Mouse (Mus musculus): ENCODE results near the gene Rnf212.

Rnf212 gene

DNA sequence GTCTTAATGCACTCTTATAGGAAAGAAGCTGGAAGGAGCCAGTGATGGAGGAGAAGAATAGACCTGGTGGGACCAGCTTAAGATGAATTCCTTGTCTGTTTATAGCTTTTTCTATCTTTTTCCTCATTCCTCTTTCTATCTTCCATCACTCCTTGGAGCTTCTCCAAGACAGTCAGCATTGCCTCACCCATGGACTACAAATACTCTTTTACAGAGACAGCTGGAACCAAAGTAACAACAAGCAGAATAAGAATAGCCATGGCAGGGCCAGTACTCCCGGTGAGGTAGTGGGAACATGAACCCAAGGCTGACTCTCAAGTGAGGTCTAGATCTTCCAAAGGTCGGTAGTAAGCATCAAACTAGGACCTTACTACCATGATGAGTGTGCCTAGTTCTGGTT is 61.7 kb downstream of the Rnf212 start:
- DNase-seq (ENCODE audit: low spot score in 2 of 2) = no peak

DNA sequence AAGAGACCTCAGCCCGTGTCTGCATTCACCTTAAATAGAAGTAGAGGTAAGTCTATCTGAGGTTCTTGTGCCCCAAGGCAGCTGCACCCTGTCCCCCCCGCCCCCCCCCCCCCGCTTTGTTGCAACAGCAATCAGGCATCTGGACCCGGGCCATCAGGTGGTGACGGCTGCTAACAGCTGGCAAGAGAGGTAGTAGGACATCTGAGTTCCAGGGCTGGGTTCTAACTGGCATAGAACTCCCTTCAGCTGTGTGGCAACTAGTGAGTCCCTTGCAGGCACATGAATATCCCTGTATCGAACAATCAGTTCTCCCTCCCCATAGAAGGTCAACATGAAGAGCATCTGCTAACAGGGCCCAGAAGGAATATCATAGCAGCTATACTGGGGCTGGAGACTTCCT is 62.8 kb downstream of the Rnf212 start:
- no peak for DNase-seq (ENCODE audit: low spot score in 2 of 2)

DNA sequence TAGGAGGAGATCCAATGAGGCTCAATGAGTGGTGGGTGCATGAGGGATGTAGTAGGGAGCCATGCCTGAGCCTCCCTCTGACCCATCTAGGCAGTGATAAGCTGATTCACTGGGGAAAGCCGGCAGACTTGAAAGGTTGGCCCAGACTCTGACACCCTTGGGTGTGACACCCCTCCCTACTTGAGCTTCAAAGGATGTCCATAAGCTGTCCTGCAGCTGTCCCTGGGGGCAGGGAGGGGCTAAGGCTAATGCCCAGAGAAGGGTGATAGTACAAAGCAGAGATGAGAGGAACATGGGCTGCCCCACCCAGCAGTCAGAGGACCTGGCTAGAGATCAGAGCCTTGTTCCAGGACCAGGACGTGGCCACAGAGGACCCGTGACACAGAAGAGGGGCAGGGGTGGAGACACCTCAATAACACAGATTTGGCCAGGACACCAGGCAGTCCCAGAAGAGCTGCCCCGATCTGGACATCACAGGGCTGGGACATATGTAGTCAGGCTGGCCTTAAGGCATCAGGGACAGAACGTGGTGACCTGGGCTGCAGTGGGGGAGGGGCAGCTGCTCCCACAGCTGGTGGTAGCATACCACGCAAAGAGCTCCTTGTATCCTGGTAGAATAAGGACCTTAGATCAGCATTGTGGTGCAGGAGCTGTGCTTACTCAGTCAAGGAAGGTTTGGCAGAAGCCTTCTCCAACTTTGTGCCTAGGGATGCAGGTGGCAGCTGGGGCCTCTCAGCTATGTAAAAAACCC is 65.6 kb downstream of the Rnf212 start:
- DNase-seq (ENCODE audit: low spot score in 2 of 2) = no peak

DNA sequence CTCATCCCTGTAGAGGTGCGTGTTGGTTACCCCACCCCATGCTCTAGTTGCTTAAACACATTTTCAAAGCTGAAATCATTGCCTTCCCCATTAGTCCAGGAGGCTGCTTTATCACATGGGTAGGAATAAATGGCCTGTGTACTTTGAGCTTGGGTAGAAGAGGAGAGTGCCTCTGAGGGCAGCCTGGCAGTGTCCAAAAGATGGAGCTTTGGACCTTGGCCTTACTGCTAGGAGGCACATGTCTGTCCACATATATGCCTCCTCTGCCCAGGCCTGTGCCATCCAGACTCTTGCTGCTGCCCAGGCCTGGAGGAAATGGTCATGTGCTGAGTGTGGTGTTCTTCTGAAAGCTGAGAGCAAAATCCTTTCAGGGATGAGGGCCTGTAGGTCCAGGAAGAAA is 66.4 kb downstream of the Rnf212 start:
- DNase-seq (ENCODE audit: low spot score in 2 of 2) = no peak

DNA sequence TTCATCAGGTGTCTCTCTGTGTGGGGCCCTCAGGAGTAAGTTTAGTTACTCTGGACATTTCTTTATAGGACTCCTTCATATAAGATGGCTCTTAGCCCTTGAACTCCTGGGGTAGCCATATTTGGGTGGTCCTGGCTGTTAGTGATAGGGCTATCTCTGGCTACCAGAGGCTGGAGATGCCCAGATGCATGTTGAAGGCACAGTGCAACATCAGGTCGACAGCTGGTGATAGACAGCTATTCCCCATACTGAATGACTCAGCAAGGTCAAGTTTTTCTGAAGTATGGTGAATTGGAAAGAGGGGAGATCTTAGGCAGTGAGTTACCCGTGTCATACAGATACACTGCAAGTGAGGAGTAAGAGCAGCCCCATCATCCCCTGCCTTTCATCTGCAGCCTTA is 67.0 kb downstream of the Rnf212 start:
- no peak for DNase-seq (ENCODE audit: low spot score in 2 of 2)

DNA sequence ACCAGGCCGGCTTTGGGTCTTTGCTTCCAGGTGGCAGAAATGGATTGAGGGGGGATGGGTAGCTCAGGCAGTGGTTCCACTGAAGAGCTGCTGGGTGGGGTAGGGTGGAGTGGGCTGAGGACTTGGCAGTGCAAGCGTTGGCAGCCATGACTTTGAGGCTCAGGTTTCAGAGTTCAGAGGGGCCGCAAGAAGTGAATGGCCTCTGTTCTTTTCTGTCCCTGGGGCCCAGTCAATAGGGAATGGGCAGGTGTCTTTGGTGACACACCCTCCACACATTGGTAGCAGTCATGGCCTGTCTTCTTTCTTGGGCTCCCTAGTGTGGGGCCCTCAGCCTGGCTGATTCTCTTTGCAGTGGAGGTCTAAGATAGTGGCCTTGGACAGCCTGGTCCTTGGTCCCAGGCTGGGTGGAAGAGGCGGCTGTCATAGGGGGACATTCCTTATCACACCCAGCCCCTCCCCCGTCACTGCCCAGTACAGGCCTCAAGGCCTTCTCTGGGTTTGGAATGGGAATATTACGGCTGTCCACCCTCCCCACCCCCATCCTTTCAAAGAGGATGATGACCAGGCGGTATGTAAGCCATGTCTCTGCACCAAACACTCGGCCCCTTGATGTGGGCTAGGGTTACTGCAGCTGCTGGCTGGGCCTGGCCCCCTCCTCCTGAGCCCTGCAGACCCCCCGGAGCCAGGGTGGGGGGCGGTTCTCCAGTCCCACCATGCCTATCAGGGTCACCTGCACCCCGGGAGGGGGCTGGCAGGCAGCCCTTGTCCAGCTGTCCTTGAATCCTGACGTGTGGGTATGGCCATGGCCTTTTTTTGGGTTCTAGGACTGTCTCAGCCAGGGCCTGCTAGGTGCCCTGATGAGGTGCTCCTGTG is 70.8 kb downstream of the Rnf212 start:
- no peak for DNase-seq (ENCODE audit: low spot score in 2 of 2)

DNA sequence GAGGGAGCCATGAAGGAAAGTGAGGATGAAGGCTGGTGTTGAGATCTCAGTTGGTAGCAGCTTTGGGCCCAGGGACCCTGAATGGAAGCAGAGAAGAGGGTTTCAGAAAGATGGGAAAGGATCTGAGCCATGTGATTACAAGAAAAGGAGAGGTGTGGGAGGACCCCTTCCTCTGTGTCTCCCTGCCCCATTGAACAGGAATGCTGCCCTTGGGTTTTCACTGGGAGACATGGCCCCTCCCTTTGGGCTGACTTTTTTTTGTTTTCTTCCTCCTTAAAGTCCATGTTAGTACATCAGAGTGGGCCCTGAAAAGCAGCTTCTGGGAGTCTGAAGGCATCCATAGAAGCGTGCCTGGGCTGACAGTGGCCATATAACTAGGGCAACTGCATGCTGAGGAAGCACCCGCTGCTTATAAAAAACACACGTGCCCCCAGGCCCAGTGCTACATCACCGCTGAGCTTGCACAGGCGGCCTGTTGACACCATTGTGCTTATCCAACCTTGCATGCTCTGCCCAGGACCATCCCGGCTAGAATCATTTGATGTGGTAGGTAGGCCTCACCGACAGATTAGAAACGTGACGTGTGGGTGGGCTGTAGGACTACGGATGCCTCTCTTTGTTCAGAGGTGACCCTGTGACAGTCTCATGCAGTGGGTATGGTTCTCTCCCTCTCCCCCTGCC is 73.3 kb downstream of the Rnf212 start:
- no peak for DNase-seq (ENCODE audit: low spot score in 2 of 2)

DNA sequence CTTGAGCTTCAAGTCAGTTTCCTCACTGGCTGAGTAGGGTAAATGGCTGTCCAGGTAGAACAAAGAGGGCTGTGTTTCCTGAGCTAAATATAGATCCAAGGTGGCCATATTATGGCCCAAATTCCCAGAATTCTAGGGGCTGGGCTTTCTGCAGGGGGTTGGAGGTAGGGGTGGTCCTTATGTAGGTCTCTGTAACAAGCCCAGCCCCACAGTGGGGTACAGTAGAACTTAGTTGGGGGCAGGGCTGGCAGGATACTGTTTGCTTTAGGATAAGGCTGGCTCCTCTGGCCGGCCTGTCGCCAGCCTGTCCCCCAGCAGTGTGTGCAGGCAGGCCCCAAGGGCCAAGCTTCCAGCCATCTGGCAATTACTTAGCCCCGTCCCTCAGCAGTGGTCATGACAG is 74.4 kb downstream of the Rnf212 start:
- no peak for DNase-seq (ENCODE audit: low spot score in 2 of 2)

DNA sequence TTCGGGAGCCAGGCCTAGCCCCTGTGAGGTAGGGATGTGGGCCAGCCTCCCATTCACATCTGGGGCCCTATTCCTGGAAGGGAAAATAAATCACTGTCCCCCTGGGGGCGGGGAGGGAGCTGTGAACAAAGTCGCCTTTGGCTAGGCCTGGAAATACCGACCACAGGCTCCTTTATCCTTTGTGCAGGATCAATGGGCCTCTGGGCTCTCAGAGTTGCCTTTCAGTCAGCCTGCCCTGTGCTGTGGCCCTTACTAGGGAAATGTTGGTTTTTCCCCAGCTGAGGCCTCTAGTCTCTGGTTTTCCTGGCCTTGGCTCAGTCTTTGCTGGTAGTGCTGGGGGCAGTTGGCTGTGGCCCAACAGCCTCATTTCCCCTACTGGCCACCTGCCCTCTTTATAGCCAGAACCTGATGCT is 77.4 kb downstream of the Rnf212 start:
- no peak for DNase-seq (ENCODE audit: low spot score in 2 of 2)

DNA sequence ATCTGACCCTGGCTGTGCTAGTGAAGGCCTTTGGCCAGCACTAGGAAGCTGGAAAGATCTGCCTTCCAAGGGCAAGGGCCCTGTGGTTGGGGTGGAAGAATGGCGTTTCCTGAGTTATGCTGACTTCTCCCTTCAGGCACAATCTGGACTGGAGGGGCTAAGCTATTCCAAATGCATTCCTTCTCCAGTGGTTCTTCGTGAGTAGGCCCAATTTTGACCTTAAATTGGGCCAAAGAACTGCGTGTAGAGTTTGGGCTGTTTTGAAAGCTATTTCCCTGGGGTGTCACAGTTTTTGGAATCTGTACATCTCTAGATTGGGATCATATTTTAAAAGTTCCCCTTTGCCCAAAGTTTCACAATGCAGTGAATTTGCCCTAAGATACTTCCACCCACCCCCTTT is 78.2 kb downstream of the Rnf212 start:
- no peak for DNase-seq (ENCODE audit: low spot score in 2 of 2)

DNA sequence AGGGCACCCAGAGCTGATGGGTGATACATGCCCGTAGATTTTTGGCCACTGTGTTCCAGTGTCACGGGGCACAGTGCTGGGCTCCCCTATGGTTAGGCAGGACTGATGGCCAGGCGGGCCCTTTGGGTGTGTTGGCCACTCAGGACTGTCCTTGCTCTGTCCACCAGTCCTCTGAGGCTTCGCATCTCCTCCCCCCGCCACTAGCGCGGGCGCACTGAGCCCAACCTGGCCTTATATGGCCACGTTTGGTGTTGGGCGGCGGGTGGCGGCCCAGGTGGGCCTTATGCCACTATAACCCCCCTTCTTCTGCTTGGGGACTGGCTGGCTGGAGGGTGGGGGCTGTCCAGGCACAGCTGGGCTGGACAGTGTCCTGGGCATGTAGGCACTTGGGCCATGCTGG is 78.9 kb downstream of the Rnf212 start:
- no peak for DNase-seq (ENCODE audit: low spot score in 2 of 2)

DNA sequence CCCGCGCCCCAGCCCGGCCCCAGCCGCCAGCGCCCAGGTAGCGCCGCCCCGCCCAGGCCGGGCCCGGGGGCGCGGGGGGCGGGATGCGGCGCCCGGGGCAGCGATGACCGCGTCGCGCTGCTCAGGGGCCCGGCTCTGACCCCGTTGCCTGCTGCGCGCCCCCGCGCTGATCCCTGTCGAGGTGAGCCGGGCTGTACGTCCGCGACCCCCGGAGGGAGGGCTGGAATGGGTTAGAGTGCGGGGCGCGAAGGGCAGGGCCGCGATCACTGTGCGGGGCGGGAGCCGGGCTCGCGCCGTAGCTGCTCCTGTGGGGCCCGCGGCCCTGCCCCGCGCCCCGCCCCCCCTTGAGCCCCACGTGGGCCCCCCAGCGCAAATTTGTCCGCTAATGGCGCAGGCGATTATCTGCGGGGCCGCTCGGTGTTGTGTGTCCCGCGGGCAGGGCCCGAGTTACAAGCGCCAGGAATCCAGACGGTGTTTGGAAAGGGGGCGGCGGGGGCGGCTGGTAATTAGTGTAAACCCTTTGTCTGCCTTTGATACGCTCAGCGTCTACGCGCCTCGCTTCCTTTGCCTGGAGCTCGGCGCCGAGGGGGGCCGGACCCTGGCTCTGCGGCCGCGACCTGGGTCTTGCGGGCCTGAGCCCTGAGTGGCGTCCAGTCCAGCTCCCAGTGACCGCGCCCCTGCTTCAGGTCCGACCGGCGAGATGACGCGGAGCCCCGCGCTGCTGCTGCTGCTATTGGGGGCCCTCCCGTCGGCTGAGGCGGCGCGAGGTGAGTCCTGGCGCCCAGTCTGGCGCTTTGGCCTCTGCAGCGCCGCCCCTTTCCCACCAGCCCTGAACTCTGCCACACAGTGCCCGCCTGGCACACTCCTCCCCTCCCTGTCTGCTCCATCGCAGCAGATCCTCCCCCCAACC is 80.2 kb downstream of the Rnf212 start:
- peak; percentile 44 to 51 for DNase-seq (ENCODE audit: low spot score in 2 of 2)

DNA sequence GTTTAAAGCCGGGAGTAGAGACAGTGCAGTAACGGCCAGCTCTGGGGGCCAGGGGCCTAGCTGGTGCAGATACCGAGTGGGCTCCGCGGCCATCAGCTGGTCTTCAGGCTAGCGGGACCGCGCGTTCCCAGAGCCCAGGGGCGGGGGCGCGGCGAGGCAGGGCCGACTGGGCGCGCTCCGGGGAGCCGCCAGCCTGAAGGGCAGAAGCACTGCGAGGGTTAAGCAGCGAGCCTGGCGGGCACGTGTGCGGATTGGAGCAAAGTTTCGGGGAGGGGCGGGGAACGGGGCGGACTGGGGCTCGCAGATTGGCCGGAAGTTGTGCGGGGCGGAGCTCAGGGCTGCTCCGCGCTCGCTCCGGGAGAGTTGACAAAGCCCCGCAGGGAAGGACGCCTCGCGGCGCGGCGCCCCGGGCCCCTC is 80.9 kb downstream of the Rnf212 start:
- peak; percentile 75 to 76 for DNase-seq (ENCODE audit: low spot score in 2 of 2)

DNA sequence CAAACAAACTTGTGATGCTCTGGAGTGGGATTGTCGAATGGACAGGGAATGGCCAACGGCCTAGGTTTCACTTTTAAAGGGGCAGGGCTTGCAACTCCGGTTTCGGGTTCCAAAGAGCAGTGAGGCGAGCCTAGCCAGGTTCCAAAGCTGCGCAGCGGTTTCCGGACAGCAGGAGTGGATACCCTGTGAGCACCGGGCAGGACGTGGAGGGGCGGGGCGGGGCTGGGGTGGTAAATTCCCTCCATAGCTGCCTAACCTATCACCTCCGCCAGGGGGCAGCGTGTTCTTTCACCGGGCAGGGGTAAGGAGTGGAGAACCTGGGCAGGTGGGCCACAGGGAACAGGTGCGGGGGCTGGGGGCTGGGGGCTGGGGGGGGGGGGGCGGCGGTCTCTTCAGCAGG is 82.5 kb downstream of the Rnf212 start, which contains the start of gene Fgfrl1:
Gene Fgfrl1 (plus strand): TSS at position 112 of the 400 bp plus-strand sequence.
- peak; percentile 44 to 61 for DNase-seq (ENCODE audit: low spot score in 2 of 2)

DNA sequence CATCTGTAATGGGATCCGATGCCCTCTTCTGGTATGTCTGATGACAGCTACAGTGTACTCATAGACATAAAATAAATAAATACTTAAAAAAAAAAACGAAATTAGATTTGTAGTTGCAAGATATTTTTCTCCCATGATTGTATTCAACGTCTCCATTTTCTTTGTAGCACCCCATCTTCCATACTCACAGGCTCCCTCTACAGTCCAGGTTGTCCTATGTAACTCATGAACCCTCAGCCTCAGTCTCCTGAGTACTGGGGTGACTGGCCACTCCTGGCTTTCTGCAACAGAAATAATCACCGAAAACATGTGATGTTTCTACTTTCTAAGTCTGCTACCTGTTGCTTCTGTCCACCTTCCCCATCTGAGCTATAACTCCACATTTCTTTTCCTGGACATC is 83.6 kb downstream of the Rnf212 start:
- no peak for DNase-seq (ENCODE audit: low spot score in 2 of 2)

DNA sequence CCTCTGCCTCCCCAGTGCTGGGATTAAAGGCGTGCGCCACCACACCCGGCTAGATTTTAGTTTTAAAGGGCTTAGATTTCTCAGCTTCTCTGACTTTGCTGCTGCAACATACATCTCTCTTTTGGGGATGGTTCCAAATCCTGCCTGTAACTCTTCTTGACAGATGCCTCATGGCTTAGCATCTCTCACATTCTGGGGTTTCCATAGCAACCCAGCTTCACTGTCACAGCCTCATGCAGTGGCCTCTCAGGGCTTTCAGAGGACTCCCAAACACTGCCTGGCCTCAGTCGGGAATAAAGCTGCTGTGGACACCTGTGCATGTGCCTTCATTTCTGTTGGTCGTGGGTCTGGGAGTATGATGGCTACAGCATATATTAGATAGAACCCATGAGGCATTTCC is 85.7 kb downstream of the Rnf212 start:
- DNase-seq (ENCODE audit: low spot score in 2 of 2) = no peak

DNA sequence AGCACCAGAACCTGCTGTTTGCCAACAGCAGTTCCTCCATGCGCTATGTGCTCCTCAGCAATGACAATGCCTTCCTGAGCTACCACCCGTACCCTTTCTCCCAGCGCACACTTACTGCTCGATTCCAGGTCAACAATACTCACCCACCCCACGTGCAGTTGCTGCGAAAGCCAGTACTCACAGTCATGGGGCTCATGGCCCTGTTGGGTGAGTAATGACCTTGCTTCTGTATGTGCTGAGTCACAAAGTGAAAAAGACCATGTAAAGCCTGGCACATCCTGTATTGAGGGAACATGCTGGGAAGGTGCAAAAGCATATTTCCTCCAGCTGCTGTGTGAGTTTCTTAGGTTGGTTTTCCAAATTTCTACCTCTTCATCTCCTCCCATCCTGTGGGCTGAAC is 93.9 kb downstream of the Rnf212 start:
- no peak for DNase-seq (ENCODE audit: low spot score in 2 of 2)

DNA sequence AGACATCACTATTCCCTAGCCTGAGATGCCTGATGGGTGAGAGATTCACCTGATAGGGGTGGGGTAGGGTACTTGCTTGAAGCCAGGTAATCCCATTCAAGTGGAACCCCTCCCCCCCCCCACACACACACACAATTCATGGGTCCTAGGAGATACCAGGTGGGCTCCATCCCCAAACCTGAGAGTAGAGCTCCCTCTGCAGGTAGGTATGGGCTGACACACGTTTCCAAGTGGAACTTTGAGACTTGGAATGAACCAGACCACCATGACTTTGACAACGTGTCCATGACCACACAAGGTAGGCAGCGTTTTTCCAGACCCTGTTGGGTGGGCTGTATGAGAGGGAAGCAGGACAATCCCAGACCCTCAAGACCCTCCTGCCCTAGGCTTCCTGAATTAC is 94.9 kb downstream of the Rnf212 start:
- DNase-seq (ENCODE audit: low spot score in 2 of 2) = no peak

Measured in urinary bladder, adult 18-20 months (tissue).